Mouse (Mus musculus): ENCODE measurements around the gene Sec61g. TPM values are rescaled to one million over a fixed set of nuclear protein-coding genes. Genes with fewer than 3 reads are reported as not detected.

The Sec61g gene
- polyA plus RNA-seq (2017; shearing (Covaris generic)): 5.7 TPM

DNA sequence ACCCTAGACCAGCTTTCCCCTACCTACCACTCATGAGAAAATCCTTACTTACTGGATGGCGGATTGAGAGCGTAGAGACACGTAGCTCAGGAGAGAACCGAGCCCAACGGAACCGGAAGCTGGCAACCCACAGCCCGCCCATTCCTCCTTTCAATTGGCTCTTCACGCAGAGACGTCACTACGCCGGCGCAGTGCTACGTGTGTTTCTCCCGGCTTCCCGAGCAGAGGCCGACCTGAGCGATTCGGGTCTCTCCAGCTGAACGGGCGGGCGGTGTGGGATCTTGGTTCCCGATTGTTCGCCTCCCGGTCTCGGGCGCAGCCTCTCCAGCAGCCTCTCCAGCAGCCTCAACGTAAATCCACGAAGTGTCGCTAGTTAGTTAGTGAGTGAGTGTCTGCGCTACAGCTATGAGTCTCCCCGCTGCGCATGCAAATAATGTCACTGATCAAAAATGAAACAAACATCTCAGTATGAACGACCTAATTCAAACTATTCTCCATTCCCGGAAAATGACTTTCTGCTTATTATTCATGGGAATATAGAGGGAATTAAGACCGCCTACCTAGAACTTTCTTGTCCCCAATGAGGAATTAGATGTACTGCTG lies at the start of gene Sec61g:
TSS of gene Sec61g (minus strand) at position 433 of the 603 bp plus-strand sequence.

Other genes starting within 250 kb of the Sec61g start
- 0.28 TPM for gene Egfr, start 243.7 kb upstream of the Sec61g start, polyA plus RNA-seq (2017; shearing (Covaris generic))

Measured in CD4-positive, CD25-positive, alpha-beta regulatory T cell (primary cell).